Mouse (Mus musculus): ENCODE data around the gene Ccdc32.

Gene Ccdc32

GRCm38 (mm10) chr2:119015604-119016180, 13.5 kb downstream of the Ccdc32 start:
- DNase-seq (ENCODE audit: low spot score in 2 of 2) = peak; percentile 74

- DNase-seq (ENCODE audit: low spot score in 2 of 2) = no peak
Measured at GRCm38 (mm10) chr2:119014989-119015388, 14.2 kb downstream of the Ccdc32 start.

DNA sequence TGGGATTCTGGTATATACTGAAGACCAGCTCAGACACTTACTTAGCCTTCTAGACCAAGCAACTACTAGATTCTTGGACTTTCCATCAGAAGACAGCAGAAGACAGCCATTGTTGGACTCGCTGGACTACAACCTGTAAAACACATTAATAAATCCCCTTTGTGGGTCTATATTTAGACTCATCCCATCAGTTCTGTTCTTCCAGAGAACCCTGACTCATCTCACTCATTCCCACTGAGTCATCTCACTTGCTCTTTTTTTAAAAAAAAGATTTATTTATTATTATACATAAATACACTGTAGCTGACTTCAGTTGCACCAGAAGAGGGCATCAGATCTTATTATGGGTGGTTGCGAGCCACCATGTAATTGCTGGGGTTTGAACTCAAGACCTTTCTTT, 19.8 kb downstream of the Ccdc32 start:
- DNase-seq (ENCODE audit: low spot score in 2 of 2) = no peak

GRCm38 (mm10) chr2:119006886-119007285, 22.3 kb downstream of the Ccdc32 start:
- DNase-seq (ENCODE audit: low spot score in 2 of 2) = no peak

- no peak for DNase-seq (ENCODE audit: low spot score in 2 of 2)
Measured at GRCm38 (mm10) chr2:118999025-118999639, 30.1 kb downstream of the Ccdc32 start.

GRCm38 (mm10) chr2:118998115-118998866, 30.9 kb downstream of the Ccdc32 start:
- DNase-seq (ENCODE audit: low spot score in 2 of 2) = no peak

DNA sequence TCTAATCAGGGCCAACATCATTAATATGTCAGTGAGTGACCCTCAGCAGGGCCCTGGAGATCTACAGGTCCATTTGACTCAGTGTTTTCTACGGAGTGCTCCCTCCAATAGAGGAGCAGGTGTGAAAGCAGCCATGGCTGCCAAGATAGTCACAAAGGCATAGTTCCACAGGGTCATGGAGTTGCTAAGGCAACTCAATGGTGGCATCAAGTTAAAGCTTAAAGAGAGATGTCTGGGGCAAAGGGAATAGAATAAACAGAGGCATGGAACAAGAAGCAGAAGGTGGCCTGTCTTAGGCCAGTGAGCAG, 32.4 kb downstream of the Ccdc32 start:
- DNase-seq (ENCODE audit: low spot score in 2 of 2) = no peak

GRCm38 (mm10) chr2:118995919-118996797, 33.0 kb downstream of the Ccdc32 start:
- no peak for DNase-seq (ENCODE audit: low spot score in 2 of 2)

DNA sequence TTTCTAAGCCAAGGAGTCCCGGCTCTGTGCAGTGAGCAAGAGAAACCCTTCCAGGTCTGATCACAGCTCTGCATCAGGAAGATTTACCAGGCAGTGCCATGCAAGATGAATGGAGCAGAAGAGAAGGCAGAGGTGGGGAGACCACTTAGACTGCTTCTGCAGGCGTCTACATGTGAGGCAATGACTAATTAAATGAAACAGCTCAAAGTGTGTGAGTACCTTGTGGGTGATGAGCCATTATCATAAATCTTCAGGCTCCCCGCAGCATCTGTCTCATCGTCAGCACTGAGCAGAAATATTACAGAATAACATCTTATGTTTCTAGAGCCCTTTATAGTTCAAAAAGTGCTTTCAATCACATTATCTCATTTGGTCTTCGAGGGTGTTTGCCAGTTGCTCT, 33.7 kb downstream of the Ccdc32 start:
- DNase-seq (ENCODE audit: low spot score in 2 of 2) = no peak

DNA sequence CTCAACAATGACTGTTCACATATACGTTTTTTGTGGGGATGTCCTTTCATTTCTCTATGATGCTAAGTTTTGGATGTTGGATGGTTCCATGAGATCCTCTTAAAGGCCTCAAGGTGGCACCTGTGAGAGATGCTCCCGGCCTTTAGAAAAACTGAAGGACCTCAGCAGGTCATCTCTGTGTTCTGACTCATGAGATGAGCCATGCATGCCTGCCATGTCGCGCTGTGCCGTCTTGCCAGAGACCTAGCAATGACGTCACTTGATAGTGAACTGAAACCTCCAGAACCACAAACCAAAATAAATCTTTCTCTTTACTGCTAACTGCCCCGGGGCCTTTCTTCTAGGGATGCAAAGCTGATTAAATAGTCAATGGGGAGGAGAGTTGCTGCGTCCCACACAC, 45.4 kb downstream of the Ccdc32 start:
- DNase-seq (ENCODE audit: low spot score in 2 of 2) = no peak

- peak in 1 of 2 experiments; percentile 11 for DNase-seq (ENCODE audit: low spot score in 2 of 2)
Measured at GRCm38 (mm10) chr2:118980841-118981240, 48.4 kb downstream of the Ccdc32 start.

GRCm38 (mm10) chr2:118978064-118978463, 51.1 kb downstream of the Ccdc32 start:
- no peak for DNase-seq (ENCODE audit: low spot score in 2 of 2)

DNA sequence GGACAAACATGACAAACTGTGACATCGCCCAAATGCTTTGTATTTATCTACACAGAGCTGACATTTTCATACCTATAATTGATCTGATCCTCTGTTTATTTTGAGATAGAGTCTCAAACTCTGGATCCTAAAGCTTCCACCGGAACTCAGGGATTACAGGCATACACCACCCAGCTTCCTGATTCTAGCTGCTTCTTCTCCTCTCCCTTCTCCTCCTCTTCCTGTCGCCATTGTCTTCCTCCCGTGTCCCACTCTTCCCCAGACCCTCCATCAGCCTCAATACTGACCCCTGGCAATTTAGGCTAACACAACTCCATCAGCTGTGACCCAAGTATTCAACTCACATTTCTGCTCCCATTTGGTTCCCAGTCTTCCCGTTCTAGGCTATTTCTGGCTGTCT, 52.3 kb downstream of the Ccdc32 start:
- no peak for DNase-seq (ENCODE audit: low spot score in 2 of 2)

DNA sequence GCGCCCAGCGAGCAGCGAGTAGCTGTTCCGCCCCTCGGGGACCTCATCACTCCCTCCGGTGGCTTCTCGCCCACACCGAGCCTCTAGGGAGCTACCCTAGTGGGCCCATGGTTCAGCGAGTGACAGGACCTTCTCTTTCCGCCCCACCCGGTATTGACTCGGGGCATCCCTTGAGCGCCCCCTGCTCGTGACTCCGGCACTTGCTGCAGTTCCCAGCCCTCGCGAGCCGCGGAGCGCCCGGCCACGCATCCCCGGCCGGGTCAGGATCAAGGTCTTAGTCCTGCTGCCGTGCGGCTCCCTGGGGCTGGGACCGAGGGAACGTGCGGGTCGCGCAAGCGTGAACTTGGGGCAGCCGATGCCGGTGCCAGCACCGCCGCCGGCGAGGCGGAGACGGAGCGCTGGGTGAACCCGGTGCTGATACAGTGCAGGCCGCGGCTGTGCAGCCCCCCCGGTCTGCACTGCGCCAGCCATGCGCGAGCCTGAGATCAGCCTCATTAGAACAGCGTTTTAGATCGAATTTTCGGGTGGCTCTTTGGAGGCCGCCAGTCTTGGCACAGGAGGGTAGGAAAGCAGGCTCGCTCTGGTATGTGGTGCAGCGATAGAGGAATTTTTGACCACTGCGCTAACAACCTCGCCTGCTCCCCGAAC, 52.8 kb downstream of the Ccdc32 start:
- peak; percentile 87 to 89 for DNase-seq (ENCODE audit: low spot score in 2 of 2)

DNA sequence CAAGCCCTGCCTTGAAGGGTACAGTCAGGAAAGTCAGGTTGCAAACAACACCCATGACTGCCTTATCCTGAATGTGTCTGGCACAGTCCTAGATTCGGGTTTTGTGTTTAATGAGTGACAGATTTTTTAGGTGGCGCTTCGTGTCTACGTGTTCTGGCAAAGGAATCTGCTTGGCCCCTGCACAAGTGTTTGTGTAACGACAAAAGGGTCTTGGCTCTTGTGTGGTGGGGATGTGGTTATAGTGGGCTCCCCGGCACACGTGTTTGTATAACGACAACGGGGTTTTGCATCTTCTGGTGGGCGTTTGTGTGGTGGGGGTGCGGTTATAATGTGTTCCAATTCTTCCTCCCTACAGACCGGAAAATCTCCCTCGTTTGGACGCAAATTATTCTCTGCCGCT, 53.3 kb downstream of the Ccdc32 start:
- DNase-seq (ENCODE audit: low spot score in 2 of 2) = no peak

DNA sequence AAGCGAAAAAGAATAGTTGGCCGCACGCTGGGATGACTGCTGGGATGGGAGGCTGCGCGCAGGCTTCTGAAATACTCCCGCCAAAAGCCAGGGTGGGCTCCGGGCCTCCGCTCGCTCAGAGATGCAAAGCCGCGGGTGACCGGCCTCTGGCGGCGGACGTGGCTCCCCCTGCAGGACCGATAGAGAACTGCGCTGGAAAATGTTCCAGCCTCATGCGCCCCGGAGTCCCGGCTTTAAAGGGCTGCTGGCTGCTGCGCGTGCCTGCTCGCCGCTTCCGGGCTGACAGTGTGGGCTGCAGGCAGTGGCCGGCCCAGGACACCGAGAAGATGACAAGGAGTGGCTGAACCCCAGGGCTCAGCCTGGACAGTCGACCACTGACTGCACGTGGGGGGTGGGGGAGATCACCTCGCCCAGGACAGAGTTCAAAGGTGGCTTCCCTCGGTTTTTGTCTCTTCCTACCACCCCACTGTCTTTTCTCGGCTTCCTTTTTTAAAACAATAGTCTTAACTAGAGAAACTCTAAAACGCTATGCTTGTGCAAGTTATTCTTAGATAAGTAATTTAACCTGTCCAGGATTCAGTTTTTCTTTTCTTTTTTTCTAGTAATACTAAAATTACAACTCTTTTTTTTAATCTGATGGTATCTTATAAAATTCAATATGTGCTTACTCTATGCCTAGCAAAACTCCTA, 56.4 kb downstream of the Ccdc32 start:
- peak; percentile 78 to 86 for DNase-seq (ENCODE audit: low spot score in 2 of 2)

DNA sequence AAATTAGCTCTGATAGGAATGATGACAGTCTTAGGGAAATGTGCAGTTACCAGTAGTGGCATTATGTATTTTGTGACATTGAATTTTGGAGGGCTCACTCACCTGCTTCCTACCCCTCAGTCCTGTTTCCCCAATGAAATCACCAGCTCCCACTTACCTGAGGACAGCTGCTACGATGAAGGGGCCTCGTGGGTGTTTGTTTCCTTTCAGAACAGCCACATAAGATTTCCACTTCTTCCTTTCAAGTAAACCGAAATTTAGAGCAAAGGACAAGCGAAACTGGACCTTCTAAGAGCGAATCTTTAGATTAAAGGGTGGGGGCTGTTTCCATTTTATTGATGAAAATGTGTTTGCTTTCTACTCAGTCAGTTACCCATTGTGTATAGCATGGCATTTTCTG, 57.1 kb downstream of the Ccdc32 start:
- DNase-seq (ENCODE audit: low spot score in 2 of 2) = no peak

DNA sequence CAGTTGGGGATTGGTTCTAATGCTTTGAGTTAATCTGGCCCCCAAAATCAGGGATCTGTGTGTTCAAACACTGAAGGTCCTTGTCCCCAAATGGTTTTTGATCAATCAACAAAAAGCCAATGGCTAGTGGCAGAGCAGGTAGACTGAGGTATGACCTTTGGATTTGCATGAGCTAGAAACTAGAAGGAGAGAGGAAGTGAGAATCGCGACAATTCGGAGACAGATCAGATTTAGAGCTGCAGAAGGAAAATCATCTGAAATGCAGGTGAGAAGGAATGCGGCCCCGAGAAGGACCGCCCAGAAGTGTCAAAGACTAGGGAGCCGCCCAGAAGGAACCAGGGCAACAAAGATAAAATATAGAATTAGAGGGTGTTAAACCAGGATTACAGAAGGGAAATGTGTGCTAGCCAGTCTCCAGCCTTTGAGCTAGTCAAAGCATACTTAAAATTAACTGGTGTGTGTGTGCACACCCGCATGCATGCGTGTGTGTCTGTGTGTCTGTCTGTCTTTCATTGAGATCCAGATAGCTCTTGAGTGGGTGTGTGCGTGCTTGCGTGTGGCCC, 59.5 kb downstream of the Ccdc32 start:
- DNase-seq (ENCODE audit: low spot score in 2 of 2) = no peak

Measured in heart, adult 9 months (tissue).